Mouse (Mus musculus): ENCODE results near the gene Cage1.
A peak's percentile ranks its signal among the peaks of the same experiment; 100 is the strongest.

The Cage1 gene

GRCm38 (mm10) chr13:38010444-38010910, 26.4 kb downstream of the Cage1 start:
- no peak for DNase-seq (ENCODE audit: low spot score)

- DNase-seq (ENCODE audit: low spot score) = no peak
These were observed 27.0 kb downstream of the Cage1 start for GRCm38 (mm10) chr13:38009721-38010408.

DNA sequence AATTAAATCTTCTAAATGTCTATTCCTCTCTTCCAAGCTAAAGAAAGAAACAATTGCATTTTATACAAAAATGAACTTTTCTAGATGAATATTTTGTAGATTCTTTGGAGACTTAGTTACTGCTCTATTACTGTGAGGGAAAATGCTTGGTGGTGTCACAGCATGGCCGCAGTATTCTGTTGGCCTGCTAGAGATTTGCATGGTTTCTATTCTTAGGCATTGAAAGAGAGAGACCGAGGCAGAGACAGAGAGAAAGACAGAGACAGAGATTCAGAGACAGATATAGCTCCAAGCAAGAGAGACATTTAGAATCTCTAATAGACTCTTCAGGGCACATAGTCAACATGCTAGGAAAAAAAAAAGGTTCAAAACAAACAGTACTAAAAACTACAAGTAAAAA, 28.9 kb downstream of the Cage1 start:
- DNase-seq (ENCODE audit: low spot score) = no peak

DNA sequence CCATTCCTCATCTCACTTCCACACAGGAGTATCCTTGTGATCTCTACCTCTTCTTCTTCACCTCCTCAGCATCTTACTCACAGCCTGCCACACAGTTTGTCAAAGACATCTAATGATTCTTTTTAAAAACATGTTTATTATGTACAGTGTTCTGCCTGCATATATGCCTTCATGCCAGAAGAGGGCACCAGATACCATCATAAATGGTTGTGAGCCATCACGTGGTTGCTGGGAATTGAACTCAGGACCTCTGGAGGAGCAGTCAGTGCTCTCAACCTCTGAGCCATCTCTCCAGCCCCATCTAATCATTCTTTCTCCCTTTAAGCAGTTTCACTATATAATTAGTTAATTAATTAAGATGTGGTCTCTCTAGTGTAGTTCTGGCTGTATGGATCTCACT, 34.4 kb downstream of the Cage1 start:
- DNase-seq (ENCODE audit: low spot score) = no peak

DNA sequence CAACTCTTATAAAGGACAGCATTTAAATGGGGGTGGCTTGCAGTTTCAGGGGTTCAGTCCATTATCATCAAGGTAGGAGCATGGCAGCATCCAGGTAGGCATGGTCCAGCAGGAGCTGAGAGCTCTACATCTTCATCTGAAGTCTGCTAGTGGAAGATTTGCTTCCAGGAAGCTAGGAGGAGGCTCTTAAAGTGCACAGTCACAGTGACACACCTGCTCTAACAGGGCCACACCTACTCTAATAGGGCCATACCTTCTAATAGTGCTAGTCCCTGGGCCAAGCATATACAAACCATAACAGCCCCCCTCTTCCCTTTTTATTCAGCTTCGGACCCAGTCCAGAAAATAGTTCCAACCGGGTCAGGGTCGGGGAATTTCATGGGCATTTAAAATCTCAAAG, 37.2 kb downstream of the Cage1 start:
- no peak for DNase-seq (ENCODE audit: low spot score)

DNA sequence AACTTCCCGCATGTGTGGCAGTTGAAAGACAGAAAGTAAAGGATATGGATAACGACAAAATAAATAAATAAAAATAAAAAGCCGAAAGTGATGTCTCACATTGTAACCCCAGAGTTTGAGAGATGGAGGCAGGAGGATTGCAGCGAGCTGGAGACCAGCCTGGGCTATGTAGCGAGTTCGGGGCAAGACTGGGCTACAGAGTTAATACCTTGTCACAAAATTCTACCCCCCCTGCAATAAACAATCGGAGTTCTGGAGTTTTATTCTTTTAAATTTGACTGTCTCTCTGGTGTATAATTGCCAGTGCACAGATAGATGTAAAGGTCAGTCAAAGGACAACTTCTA, 42.5 kb downstream of the Cage1 start:
- no peak for DNase-seq (ENCODE audit: low spot score)

DNA sequence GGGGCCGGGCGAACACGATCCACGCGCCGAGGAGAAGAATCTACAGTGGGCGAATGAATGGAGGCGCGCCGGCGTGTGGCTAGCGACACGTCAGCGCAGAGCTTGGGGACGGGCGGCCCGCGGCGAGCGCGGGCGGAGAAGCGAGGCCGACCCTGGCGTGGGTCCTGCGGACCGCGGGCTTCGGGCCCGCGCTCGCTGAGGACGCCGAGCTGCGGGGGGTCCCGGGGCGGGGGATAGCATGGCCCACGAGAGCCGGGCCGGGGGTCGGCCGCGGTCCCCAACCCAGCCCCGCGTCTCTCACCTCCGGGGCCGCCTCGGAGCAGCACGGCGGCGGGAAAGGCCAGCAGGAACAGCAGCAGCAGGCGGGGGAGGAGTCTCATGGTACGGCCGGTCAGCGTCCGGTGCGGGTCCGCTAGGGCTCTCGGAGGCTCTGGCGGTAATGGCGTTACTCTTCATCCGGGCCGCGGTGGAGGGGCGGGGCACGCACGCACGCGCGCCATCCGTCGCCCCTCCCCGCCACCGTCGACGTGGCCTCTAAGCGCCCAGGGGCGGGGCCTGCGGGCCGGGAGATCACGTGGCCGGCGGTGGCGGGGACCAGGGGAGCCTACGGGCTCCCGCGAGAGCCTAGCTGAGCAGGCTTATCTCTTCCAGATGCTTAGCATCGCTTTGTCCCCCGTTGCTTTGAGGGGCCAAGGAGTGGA, 43.0 kb downstream of the Cage1 start, which contains the start of gene Ssr1:
Ssr1 (minus strand) TSS at position 514 of the 701 bp plus-strand sequence.
- DNase-seq (ENCODE audit: low spot score) = peak; percentile 95

DNA sequence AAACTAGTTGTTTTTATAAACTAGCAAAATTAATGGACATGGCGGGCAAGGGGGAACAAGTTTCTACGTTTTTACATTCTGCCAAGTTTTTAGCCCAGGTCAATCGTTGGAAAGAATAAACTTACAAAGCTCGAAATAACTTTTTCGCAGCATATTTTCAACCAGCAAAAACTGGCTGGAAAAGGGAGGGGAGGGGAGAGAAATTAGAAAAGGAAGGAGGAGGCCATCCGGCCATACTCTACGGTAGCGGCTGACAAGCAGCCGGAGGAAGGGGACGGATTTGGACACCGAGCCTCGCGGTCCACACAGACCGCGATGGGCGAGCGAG, 43.5 kb downstream of the Cage1 start:
- DNase-seq (ENCODE audit: low spot score) = no peak

DNA sequence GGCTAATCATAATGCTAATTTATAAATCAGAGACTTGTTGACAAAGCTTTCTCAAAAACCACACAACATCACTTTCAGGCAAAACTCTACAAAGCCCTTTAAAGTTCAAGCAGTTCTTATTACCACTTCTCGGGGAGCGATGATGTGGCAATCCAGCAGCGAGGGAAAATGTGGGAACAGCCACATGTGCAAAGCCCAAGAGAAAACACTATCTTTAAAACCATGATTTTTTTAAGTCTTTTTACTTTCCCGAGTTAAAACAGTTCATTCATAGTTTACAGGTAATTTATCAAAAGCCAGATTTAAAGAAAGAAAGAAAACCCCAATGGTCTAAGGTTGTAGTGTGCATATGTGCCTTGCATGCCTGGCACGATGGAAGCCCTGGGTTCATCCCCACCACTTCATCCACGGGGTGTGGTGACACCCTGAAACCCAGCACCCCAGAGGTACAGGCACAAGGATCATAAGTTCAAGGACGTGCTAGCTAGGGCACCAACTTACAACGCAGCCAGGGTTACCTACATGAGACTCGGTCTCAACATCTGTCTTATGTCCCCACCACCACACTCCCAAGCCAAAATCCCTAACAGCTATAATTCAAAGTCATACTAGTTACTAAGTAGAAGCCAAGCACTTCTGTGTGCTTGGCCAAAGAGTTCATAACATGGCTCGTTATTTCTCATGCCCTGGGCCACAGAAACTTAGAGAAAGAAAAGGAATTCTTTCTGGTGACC, 44.1 kb downstream of the Cage1 start:
- no peak for DNase-seq (ENCODE audit: low spot score)

DNA sequence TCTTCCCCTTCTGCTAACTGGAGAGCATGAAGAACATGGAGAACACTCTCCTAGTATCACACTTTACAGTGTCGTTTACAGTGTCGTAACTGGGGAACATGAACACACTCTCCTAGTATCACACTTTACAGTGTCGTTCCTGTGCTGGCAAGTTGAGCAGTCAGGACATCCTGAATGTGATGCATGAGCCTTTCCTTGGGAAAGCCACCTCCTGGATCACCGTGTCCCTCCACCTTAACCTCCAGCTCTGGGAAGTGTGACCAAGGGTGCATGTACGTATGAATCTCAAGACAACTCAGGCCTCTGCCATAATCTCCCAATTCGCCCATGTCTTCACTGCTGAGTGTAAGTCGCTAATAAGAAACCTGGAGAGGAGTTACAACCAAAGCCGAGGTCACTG, 47.2 kb downstream of the Cage1 start:
- no peak for DNase-seq (ENCODE audit: low spot score)

DNA sequence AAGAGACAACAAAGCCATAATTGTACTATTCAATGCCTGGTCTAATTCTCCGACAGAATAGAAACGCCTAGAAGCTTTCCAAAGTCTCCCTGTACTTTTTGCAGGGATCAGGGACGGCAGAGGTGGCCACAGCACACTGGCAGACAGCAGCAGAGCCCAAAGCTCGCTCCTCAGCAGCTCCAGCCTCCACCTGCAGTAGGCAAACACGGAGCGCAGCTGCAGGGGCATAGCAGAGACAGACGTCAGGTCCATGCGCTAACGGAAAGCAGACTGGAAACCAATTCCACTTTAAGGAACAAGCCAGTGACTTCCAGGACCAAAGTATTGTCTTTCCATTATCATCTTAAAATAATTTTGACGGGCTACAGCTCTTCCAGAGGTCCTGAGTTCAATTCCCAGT, 50.7 kb downstream of the Cage1 start:
- no peak for DNase-seq (ENCODE audit: low spot score)

DNA sequence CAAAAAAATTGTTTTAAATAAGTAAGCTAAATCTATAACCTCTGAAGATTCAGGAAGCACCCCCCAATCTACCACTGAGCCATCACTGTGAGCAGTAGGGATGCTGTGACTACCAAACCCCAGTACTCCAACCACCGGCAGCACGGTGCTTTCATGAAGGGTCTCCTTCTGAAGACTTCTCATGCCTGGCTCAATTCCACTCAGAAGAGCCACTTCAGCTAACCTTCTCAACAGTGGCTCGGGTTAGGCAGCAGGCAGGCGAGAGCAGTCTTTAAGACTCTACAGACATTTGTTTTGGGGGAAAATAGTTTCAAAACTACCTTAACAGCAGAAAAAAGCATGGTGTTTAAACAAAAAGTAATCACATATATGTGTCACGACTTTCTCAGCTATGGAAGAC, 55.8 kb downstream of the Cage1 start:
- no peak for DNase-seq (ENCODE audit: low spot score)

DNA sequence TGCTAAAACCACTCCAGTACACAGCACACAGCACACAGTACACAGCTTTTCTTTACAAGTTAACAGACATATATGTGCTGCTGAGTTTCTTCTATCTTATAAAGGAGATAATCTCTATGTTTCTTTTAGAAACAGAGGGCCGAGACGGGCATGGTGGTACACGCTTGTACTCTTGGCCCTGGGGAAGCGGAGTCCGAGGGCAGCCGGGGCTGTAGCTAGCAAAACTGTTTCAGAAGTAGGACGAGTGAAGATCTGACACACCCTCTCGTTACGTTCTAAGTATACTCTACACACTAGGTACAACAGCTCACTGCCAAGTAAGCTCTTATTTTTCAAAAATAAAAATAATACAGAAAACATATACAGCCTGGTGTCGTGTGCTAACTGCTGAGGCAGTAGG, 56.5 kb downstream of the Cage1 start:
- no peak for DNase-seq (ENCODE audit: low spot score)

DNA sequence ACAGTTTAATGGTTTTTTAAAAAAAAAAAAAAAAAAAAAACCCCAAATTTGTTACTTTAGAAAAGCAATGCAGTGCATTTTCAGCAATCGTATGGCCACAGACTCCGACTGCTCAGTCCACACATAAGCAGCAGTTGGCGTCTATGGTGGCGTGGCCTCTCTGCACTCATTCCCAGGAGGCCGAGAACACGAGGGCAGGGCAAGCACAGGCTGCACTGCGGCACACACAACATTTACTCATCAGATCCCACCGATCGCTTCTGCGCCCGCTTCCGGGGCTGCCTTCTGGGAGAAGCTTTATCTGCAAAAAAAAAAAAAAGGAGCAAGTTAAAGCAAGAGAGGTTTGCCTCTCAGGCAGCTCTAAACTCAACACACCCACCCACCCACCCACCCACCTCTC, 57.4 kb downstream of the Cage1 start:
- DNase-seq (ENCODE audit: low spot score) = no peak

DNA sequence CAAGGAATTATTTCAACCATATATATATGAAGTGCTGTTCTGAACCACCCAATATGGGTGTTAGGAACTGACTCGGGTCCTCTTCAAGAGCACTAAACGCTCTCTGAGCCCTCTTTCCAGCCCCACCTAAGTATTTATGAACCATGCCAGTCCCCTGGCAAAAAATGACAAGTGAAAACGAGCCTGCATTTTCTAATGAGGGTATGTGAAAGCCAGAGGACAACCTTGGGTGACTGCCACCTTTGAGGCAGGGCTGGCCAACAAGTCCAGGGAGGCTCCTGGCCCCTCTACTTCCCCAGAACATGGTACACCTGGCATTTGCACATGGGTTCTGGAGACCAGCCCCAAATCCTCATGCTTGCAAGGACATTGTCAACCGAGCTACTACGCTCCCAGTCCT, 62.1 kb downstream of the Cage1 start:
- DNase-seq (ENCODE audit: low spot score) = no peak

DNA sequence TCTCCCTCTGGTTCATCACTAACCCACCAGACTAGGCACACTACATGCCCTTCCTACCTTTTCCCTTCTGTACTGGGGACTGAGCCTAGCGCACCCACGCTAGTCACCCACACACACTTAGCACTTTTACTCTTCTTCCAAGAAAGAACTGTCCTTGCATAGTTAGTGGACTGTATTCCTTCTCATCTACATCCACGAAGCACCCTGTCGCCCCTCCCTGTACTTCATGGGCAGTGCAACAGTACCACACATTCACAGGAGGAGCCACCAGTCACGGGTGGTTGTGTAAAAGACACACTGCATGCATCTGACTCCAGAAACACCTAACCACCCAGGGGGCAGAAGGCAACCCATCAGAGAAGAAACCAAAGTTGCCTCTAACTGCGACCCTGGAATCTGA, 62.8 kb downstream of the Cage1 start:
- DNase-seq (ENCODE audit: low spot score) = no peak

DNA sequence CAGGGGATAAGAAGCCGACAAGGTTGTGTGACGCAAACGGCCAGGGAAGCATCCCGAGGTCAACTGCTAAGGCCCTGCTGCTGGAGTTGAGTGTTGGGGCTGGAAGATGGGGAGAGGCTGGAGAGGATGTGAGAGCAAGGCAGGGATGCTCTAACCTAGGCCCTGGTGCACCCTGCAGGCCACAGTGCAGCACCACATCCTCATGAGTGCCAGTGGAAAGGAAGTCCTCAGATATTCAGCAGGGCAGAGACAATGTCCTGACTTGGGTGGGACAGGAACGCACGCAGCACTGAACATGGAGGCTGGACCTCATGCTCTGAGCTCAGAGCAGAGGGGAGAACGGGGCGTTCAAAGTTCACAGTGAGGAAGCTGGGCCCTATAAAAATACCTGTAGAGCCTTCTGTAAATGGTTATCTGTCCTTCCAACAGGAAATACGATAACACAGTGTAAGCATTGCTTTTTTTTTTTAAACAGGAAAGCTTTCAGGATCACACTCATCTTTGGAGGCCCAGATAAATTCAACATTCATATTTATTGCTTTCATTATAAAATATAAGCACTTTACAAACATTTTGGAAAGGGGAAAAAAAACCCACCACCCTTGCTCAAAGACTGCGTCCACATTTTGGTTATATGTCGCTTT, 65.9 kb downstream of the Cage1 start:
- DNase-seq (ENCODE audit: low spot score) = no peak

- no peak for DNase-seq (ENCODE audit: low spot score)
These were observed 66.9 kb downstream of the Cage1 start for GRCm38 (mm10) chr13:37969988-37970387.

DNA sequence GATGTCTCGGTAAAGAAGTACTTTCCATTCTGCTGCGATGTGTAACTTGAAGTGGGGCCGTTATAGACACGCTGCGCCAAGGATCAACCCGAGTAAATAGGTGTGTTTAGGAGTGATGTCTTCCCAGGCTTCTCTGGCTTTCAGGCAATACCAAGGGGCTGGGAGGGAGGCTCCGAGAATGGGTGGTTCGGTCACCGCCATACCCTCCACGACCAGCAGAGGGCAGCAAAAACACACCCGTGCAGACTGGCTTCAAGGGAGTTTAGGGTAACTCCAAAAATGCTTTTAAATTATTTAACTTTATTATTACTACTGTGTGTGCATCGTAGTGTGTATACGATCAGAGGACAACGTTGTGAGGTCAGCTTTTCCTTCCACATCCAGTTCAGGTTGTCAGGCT, 67.5 kb downstream of the Cage1 start:
- peak; percentile 63 for DNase-seq (ENCODE audit: low spot score)

GRCm38 (mm10) chr13:37967565-37967964, 69.3 kb downstream of the Cage1 start:
- DNase-seq (ENCODE audit: low spot score) = no peak

DNA sequence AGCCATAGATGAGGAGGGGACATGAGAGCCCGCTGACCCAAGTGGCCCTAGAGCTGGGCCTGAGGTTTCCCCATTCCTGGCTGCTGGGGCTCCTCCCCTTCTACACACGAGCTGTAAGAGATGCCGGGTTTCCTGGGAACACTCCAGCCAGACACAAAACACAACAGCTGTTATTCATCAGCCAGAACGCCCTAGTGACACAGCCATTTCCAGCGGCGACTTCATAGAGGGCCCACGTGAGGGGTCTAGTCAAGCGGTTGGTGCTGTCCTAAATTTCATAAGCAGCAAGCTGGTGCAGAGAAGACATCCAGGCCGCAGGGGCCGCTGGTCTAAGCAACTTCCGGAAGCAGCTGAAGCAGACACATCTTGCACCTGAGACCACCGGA, 69.8 kb downstream of the Cage1 start:
- no peak for DNase-seq (ENCODE audit: low spot score)

GRCm38 (mm10) chr13:37966256-37967051, 70.4 kb downstream of the Cage1 start:
- DNase-seq (ENCODE audit: low spot score) = no peak

Measured in MN1 (cell line).